Mouse (Mus musculus) lung, embryonic 14.5 days (tissue): Measurements from ENCODE around the gene Hic2. TPM values are rescaled to one million over a fixed set of nuclear protein-coding genes. Genes with fewer than 3 reads are reported as not detected.
A peak's percentile ranks its signal among the peaks of the same experiment; 100 is the strongest.

Source experiments
- ATAC-seq: fragments of 200-750 bp; cut with Nextera tagmentation; 2 replicates; pipeline ENCODE4 v1.8.0; 2017; ENCODE audit warnings: mild to moderate bottlenecking, moderate TSS enrichment, moderate library complexity; ENCODE audit not compliant: insufficient read depth
- DNase-seq: peaks from one replicate; pipeline ENCODE4 v3.0.0-alpha.2; 2015
- H3K27ac ChIP-seq: fragments of 300-500 bp; sonication (generic); 2 replicates; pipeline ENCODE4 v1.5.1; 2014; ENCODE audit warnings: low read depth, mild to moderate bottlenecking, moderate library complexity
- H3K27me3 ChIP-seq: fragments of 300-500 bp; sonication (generic); 2 replicates; pipeline ENCODE4 v1.6.1; 2014; ENCODE audit warnings: low read length, control low read depth; ENCODE audit not compliant: insufficient read depth
- H3K36me3 ChIP-seq: fragments of 300-500 bp; sonication (generic); 2 replicates; pipeline ENCODE4 v1.6.1; 2014; ENCODE audit warnings: control low read depth; ENCODE audit not compliant: insufficient read depth
- H3K4me1 ChIP-seq: fragments of 300-500 bp; sonication (generic); 2 replicates; pipeline ENCODE4 v1.6.1; 2014; ENCODE audit warnings: antibody characterized with exemption, control low read depth; ENCODE audit not compliant: insufficient read depth
- H3K4me2 ChIP-seq: fragments of 300-500 bp; sonication (generic); 2 replicates; pipeline ENCODE4 v1.6.1; 2014; ENCODE audit warnings: mild to moderate bottlenecking
- H3K4me3 ChIP-seq: fragments of 300-500 bp; sonication (generic); 2 replicates; pipeline ENCODE4 v1.5.1; 2014; ENCODE audit warnings: low read depth, low read length
- H3K9ac ChIP-seq: fragments of 300-500 bp; sonication (generic); 2 replicates; pipeline ENCODE4 v1.6.1; 2014
- H3K9me3 ChIP-seq: fragments of 300-500 bp; sonication (generic); 2 replicates; pipeline ENCODE4 v1.6.1; 2016; ENCODE audit warnings: low read depth, low read length, control low read depth
- CTCF ChIP-seq: IDR thresholded peaks from 2 replicates; pipeline ENCODE4 v1.5.1; 2016; ENCODE audit warnings: antibody characterized with exemption, low read depth
- WGBS: fragments of 180-500 bp; shearing (Covaris S2); extraction: QIAGEN DNeasy Blood & Tissue Kit; methylation state at CpG from one replicate; pipeline ENCODE4 v1.1.7; 2014; 5-methylcytosine and 5-hydroxymethylcytosine counted together
- polyA plus RNA-seq: library from polyadenylated mRNA; unstranded; fragments of >200 nt; fragmentation: Nextera tagmentation; extraction: Ambion mirVana; gene quantifications from 2 replicates; pipeline ENCODE4 v1.2.1, GENCODE M21; 2014

Gene Hic2
- polyA plus RNA-seq, 1 experiment from 2014 or later: 4.3 TPM

DNA sequence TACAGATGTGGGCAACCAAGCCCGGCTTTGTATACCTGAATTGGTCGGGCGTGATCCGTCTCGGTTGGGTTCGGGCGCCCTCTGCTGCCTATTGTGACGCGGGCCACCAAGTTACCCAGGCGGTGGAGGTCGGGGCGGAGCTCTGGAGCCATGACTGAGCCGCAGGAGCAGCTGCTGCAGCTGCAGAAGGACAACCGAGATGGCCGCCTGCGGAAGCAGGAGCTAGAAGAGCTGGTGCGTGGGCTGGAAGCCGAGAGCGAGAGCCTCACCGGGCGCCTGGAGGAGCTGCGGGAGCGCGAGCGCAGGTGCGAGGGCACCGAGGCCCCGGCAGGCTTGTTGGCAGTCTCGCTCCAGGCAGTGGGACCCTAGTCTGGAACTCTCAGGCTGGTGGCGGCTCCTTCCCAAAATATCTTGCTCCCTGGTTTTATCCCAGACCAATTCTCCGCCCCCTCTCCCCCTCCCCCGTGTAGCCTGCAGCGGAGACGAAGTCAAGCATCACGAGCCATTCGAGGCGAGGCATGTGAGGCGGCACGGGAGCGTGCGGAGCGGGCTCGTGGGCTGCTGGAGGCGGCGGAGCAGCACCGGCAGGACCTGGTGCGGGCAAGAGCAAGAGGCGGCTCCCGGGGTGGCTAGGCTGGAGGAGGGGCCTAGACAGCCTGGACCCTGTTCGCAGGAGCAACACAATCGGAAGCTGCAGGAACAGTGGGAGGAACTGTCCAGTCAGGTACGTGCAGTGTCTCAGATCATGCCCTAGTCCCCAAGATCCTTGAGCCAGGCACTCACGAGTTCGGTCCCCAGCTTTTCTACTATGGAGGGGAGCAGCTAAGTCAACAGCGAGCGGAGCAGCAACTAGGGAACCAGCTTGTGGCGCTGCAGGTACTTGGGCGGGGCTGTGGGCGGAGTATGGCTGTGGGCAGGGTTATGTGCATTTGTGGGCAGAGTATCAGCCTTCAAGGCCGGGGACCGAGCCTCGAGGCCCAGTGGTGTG lies 43.1 kb downstream of the Hic2 start:
- H3K4me3 ChIP-seq: peak overlapping the region; percentile 53
- ATAC-seq (peak; percentile 85), DNase-seq (peak; percentile 96)
- peak overlapping the region; percentile 38 for H3K9ac ChIP-seq
- under 1% methylated on average over 62 of the region's 62 CpGs for WGBS
- peaks cover 6% of the 10 kb centered on the region; the same call in 1 of the 2 replicates for H3K36me3 ChIP-seq
- H3K4me1 ChIP-seq: peaks cover 11% of the 10 kb centered on the region
- peak overlapping the region; percentile 97 for H3K4me2 ChIP-seq
- no peaks in the 10 kb centered on the region for H3K9me3 ChIP-seq
- no peak overlapping the region; the same call in 1 of the 2 replicates for H3K27ac ChIP-seq
- TF ChIP-seq CTCF: peak; percentile 91
- H3K27me3 ChIP-seq: peaks cover 22% of the 10 kb centered on the region

DNA sequence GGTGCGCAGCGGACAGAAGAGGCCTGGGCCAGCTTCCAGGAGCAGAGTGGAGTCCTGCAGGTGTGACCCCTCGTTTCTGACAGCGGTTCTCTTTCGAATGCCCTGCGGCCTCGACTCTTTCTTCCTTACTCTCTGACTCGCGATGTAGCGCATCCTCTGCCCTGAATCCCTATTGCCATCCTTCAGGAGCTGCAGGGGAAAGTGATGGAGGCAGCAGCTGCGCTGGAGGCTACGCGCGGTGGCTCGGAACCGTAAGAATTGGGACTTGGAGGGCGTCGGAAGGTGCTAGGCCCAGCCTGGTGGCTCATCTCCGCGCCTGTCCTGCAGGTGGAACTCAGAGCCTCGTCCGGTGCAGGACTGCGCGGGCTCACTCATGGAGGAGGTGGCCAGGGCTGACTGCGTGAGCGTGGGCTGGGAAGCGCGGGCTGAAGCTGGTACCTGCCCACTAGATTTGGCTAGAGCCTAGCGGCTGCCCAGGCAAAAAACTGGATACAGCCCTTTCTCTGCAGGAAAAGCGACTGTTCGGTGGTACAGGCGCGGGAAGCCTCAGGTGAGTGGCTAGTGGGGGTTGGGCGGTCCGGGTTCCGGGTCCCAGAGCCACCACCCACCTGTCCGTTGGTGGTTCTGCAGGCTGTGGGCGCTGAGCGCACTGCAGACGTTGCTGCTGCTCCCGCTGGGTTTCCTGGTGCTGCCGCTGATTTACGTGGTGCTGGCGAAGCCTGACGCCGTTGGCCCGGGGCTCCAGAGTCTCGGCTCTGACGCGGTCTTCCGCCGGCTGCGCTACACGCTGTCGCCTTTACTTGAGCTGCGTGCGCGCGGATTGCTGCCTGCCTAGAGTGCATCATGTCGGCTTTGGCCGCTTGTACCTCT lies 44.2 kb downstream of the Hic2 start:
- Histone ChIP-seq H3K9me3 (no peaks in the 10 kb centered on the region), H3K9ac (no peak overlapping the region; the same call in 1 of the 2 replicates), H3K4me1 (peaks cover 11% of the 10 kb centered on the region), H3K27ac (no peak overlapping the region), H3K4me2 (peak overlapping the region; percentile 97), H3K27me3 (peaks cover 22% of the 10 kb centered on the region), H3K36me3 (peaks cover 17% of the 10 kb centered on the region; the same call in 1 of the 2 replicates), H3K4me3 (peak overlapping the region; percentile 53)
- ATAC-seq: peak; percentile 12; the same call in 1 of the 2 replicates
- DNase-seq: peak; percentile 78
- WGBS: 3% methylated on average over 61 of the region's 61 CpGs
- 0 out of 2 replicates have a peak, but pooled peaks have one; percentile 11 for TF ChIP-seq CTCF

DNA sequence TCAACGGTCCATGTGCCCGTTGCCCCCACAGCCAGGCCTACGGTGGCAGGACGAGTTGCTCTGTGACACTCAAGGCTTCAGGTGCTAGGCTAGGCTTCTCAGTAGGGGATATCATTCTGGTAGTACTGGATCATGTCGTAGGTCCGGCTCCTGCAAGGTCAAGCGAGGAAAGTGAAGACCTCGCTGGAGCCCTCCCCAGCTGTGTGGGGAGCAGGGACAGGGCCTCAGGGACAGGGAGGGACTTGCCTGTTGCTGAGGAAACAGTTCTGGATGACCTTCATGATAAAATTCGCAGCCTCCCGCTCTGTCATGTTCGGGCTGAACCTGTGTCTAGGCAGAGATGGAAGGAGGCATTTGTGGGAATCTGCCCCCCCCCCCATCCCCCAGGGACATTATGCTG lies 47.1 kb downstream of the Hic2 start:
- Histone ChIP-seq H3K9me3 (no peaks in the 10 kb centered on the region), H3K36me3 (peaks cover 37% of the 10 kb centered on the region; the same call in 1 of the 2 replicates), H3K9ac (no peak overlapping the region), H3K4me2 (no peak overlapping the region), H3K4me3 (no peak overlapping the region), H3K4me1 (peaks cover 11% of the 10 kb centered on the region), H3K27me3 (peaks cover 22% of the 10 kb centered on the region), H3K27ac (no peak overlapping the region)
- ATAC-seq: no peak
- DNase-seq: no peak
- 90% methylated on average over 11 of the region's 11 CpGs for WGBS
- TF ChIP-seq CTCF: no peak

DNA sequence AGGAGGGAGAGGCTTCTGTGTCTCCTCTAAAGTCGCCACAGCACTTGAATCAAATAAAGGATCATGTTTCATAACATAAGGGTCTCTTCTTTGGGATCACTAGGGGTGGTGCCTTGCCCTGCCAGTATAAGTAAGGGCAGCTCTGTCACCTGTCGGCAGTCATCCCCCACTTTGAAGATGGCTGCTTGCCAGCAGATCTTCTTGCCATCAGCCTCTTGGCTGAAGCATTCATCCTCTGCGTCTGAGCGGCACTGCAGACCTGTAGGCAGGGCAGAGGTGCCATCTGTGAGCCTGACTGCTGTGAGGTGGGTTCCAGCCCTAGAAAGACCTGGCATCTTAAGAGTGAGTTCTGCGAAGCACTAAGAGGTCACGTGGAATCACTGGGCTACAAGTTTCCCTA lies 49.8 kb downstream of the Hic2 start:
- 61% methylated on average over 6 of the region's 6 CpGs for WGBS
- Histone ChIP-seq H3K9me3 (no peaks in the 10 kb centered on the region), H3K36me3 (peaks cover 49% of the 10 kb centered on the region; the same call in 1 of the 2 replicates), H3K4me1 (no peaks in the 10 kb centered on the region), H3K4me2 (no peak overlapping the region), H3K9ac (no peak overlapping the region), H3K27ac (no peak overlapping the region), H3K27me3 (peaks cover 7% of the 10 kb centered on the region), H3K4me3 (no peak overlapping the region)
- ATAC-seq: no peak
- TF ChIP-seq CTCF: no peak
- no peak for DNase-seq

DNA sequence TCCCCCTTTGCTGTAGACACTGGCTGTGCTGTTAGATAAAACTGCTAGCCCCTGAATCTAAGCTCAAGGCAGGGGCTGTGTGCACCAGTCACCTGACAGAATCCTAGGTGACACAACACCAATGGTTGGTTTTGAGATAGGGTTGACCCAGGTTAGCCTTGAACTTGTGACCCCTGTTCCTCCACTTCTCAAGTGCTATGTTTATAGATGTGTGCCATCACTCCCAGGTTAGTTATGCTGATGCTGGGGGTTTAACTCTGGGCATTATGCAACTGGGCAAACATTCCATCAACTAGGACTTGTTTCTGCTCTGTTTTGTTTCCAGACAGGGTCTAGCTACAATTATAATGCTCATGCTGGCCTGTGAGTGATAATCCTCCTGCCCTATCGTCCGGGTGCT lies 53.7 kb downstream of the Hic2 start:
- WGBS: 90% methylated on average over 2 of the region's 2 CpGs
- H3K27ac ChIP-seq: no peak overlapping the region
- no peaks in the 10 kb centered on the region for H3K9me3 ChIP-seq
- no peak overlapping the region for H3K4me3 ChIP-seq
- no peak for ATAC-seq
- no peak for TF ChIP-seq CTCF
- peaks cover 57% of the 10 kb centered on the region; the same call in 1 of the 2 replicates for H3K36me3 ChIP-seq
- H3K4me2 ChIP-seq: no peak overlapping the region
- no peak for DNase-seq
- H3K4me1 ChIP-seq: no peaks in the 10 kb centered on the region
- no peak overlapping the region for H3K9ac ChIP-seq
- no peaks in the 10 kb centered on the region for H3K27me3 ChIP-seq

DNA sequence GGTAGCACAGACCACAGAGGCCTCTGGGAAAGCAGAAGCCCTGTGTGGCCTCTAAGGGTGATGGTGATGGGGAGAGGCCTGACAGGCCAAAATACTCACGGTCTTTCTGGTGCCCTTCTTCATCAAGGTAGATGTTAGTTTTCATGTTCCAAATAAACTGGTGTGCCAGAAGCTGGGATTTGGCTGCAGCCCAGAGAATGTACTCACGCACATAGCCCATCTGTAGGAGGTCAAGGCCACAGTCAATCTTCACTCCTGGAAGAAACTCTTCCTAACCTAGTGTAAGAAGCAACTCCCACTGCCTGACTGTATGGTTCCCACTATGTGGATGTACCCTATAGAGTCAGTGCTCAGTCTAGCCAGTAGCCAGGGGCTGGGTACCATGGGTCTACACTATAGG lies 57.6 kb downstream of the Hic2 start:
- H3K27me3 ChIP-seq: no peaks in the 10 kb centered on the region
- no peak overlapping the region for H3K9ac ChIP-seq
- DNase-seq (no peak), ATAC-seq (no peak)
- no peak for TF ChIP-seq CTCF
- no peak overlapping the region for H3K27ac ChIP-seq
- no peaks in the 10 kb centered on the region for H3K4me1 ChIP-seq
- no peak overlapping the region for H3K4me2 ChIP-seq
- peaks cover 50% of the 10 kb centered on the region; the same call in 1 of the 2 replicates for H3K36me3 ChIP-seq
- no peaks in the 10 kb centered on the region for H3K9me3 ChIP-seq
- 80% methylated on average over 2 of the region's 2 CpGs for WGBS
- H3K4me3 ChIP-seq: no peak overlapping the region
